Mouse (Mus musculus) heart, embryonic 15.5 days (tissue): ENCODE results near the gene Map2k5. TPM values are rescaled to one million over a fixed set of nuclear protein-coding genes. Genes with fewer than 3 reads are reported as not detected.
A peak's percentile ranks its signal among the peaks of the same experiment; 100 is the strongest.

Experiments
- ATAC-seq: fragments of 200-750 bp; cut with Nextera tagmentation; replicated peaks from 2 replicates; pipeline ENCODE4 v1.8.0; 2017; ENCODE audit warnings: low read depth, moderate TSS enrichment; ENCODE audit not compliant: insufficient number of reproducible peaks, insufficient read depth, low FRiP score
- H3K27ac ChIP-seq: fragments of 300-500 bp; sonication (generic); 2 replicates; pipeline ENCODE4 v1.5.1; 2015; ENCODE audit warnings: mild to moderate bottlenecking, inconsistent platforms
- H3K27me3 ChIP-seq: fragments of 300-500 bp; sonication (generic); 2 replicates; pipeline ENCODE4 v1.6.1; 2015; ENCODE audit warnings: inconsistent platforms
- H3K36me3 ChIP-seq: fragments of 300-500 bp; sonication (generic); 2 replicates; pipeline ENCODE4 v1.6.1; 2015; ENCODE audit warnings: mild to moderate bottlenecking, inconsistent platforms
- H3K4me1 ChIP-seq: fragments of 300-500 bp; sonication (generic); replicated peaks from 2 replicates; pipeline ENCODE4 v1.6.1; 2015; ENCODE audit warnings: inconsistent platforms
- H3K4me2 ChIP-seq: fragments of 300-500 bp; sonication (generic); 2 replicates; pipeline ENCODE4 v1.6.1; 2015; ENCODE audit warnings: inconsistent platforms, mild to moderate bottlenecking, moderate library complexity
- H3K4me3 ChIP-seq: fragments of 300-500 bp; sonication (generic); 2 replicates; pipeline ENCODE4 v1.5.1; 2015; ENCODE audit warnings: mild to moderate bottlenecking, inconsistent platforms
- H3K9ac ChIP-seq: fragments of 300-500 bp; sonication (generic); 2 replicates; pipeline ENCODE4 v1.6.1; 2015; ENCODE audit warnings: mild to moderate bottlenecking, inconsistent platforms
- H3K9me3 ChIP-seq: fragments of 300-500 bp; sonication (generic); replicated peaks from 2 replicates; pipeline ENCODE4 v1.6.1; 2016; ENCODE audit warnings: inconsistent platforms
- WGBS: fragments of 180-500 bp; shearing (Covaris S2); methylation state at CpG from one replicate; pipeline ENCODE4 v1.1.7; 2015; ENCODE audit warnings: mixed read lengths; 5-methylcytosine and 5-hydroxymethylcytosine counted together
- polyA plus RNA-seq: library from polyadenylated mRNA; unstranded; fragments of >200 nt; fragmentation: Nextera tagmentation; extraction: Ambion mirVana; gene quantifications from 2 replicates; pipeline ENCODE4 v1.2.1, GENCODE M21; 2015

Gene Map2k5
- polyA plus RNA-seq, 1 experiment from 2014 or later: 24.5 TPM

- ATAC-seq: no peak
- Histone ChIP-seq H3K36me3 (no peaks in the 10 kb centered on the region), H3K27me3 (peaks cover 92% of the 10 kb centered on the region), H3K27ac (no peak overlapping the region), H3K4me3 (peak overlapping the region; percentile 6; the same call in 1 of the 2 replicates), H3K4me1 (peaks cover 23% of the 10 kb centered on the region), H3K4me2 (0 out of 2 replicates have a peak overlapping the region, but pooled peaks have one; percentile 18), H3K9ac (no peak overlapping the region), H3K9me3 (no peaks in the 10 kb centered on the region)
- 1% methylated on average over 20 of the region's 20 CpGs for WGBS
These were observed 226.4 kb downstream of the Map2k5 start for GRCm38 (mm10) chr9:63151072-63151870.

DNA sequence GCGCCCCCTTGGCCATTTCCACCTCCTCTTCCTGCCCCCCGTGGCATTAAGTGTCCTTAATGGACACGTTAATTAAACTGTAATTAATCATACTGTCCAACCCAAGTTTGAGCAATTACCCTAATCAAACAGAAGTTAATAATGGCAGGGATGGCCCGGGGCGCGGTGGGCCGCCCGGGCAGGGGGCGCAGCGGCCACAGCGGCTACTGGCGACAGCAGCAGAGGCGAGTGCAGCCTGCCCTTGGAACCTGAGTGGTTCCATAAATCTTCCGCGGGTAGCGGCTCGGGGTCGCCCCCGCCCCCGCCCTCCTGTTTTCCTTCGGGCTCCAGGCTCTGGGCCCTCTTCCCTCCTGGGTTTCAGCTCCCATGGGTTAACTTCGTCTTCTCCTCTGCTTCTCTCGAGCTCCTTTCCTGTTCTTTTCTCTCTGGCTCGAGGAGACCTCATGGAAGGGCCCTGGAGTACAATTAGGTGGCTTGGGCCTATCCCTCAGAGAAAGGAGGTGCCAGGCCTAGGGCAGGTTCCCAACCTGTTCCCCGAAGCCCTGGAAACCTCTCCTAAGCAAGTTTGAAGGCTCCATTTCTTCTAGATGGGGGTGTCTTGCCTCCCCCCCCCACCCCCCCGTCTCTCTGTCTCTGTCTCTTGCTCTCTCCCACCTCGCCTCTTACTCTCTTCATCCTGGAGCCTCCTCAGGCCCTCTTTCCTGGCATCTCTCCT lies 227.5 kb downstream of the Map2k5 start:
- H3K27ac ChIP-seq: no peak overlapping the region
- peaks cover 97% of the 10 kb centered on the region for H3K27me3 ChIP-seq
- H3K4me3 ChIP-seq: no peak overlapping the region
- H3K36me3 ChIP-seq: no peaks in the 10 kb centered on the region
- no peak for ATAC-seq
- 3% methylated on average over 26 of the region's 27 CpGs for WGBS
- peaks cover 33% of the 10 kb centered on the region for H3K4me1 ChIP-seq
- H3K9me3 ChIP-seq: no peaks in the 10 kb centered on the region
- H3K9ac ChIP-seq: no peak overlapping the region
- H3K4me2 ChIP-seq: no peak overlapping the region

DNA sequence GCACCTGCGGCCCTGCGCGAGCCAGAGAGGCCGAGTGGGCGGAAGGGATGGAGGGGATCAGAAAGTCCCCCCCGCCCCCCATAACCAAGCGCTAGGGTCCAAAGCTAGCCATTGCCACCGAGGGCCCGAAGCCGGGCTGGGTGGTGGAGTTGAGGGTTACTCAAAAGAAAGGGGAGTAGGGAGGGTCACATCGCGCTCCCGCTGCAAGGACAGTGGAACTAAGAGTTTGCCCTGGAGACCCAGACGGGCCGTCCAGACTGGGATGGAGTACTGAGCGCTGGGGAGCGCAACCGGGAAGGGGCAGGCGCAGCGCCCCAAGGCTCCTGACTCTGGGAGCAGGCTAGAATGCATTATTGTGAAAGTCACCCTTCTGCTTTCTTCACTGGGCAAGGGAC lies 228.3 kb downstream of the Map2k5 start:
- H3K4me3 ChIP-seq: peak overlapping the region; percentile 50
- H3K27ac ChIP-seq: no peak overlapping the region
- peaks cover 42% of the 10 kb centered on the region for H3K4me1 ChIP-seq
- ATAC-seq: no peak
- WGBS: under 1% methylated on average over 20 of the region's 20 CpGs
- H3K36me3 ChIP-seq: no peaks in the 10 kb centered on the region
- peaks cover 98% of the 10 kb centered on the region for H3K27me3 ChIP-seq
- no peaks in the 10 kb centered on the region for H3K9me3 ChIP-seq
- H3K4me2 ChIP-seq: peak overlapping the region; percentile 72
- H3K9ac ChIP-seq: no peak overlapping the region

DNA sequence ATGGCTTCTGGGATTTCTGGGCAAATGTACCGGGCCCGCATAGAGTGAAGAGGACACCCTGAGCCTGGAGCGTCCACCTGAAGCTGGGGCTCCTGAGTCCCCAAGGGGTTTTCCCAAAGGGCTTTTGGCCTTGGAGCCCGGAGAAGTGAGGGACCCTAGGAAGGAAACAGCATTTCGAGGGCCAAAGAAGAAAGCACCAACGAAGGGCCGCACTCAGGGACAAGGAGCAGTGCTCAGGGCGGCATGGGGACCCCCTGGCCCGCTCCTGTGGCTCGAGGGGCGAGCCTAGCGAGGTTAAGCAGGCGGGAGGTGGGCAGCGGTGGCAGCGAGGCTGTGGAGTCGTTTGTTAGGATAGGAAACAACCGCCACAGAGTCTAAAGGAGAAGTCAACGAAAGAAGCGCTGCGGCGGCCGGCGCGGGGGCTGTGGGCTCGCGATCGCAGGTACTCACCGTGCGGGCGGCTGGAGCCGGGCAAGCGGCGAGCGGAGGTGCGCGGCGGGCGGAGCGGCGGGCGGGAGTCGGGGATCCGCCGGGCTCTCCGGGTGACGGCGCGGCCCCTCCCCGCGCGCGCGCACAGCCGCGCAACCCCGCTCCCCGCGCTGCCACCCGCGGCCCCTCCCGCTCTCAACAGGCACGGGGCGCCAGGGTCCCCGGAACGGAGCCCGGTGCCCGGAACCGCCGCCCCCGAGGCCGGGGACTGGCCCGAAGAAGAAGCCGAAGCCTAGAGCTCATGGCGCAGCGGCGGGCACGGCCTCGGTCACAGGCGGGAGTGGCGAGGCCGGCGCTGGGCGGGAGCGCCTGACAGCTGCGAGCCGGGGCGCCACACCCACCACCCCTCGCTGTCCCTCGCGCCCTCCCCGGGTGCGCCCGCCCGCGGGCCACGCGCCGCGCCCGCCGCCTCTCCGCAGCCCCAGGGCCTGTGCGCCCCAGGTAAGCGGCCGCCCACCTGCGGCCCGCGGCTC lies 229.0 kb downstream of the Map2k5 start, which contains the start of gene Skor1:
TSS of gene Skor1 (minus strand) at position 552 of the 962 bp plus-strand sequence.
- no peaks in the 10 kb centered on the region for H3K36me3 ChIP-seq
- H3K4me3 ChIP-seq: peak within 1 kb of the TSS; percentile 50
- no peaks in the 10 kb centered on the region for H3K9me3 ChIP-seq
- H3K27me3 ChIP-seq: peaks cover 100% of the 10 kb centered on the region
- whole genome bisulfite sequencing: under 1% methylated on average over 101 of the region's 108 CpGs
- H3K4me1 ChIP-seq: peaks cover 49% of the 10 kb centered on the region
- ATAC-seq: no peak
- H3K27ac ChIP-seq: no peak within 1 kb of the TSS
- no peak within 1 kb of the TSS for H3K9ac ChIP-seq
- H3K4me2 ChIP-seq: peak within 1 kb of the TSS; percentile 72

DNA sequence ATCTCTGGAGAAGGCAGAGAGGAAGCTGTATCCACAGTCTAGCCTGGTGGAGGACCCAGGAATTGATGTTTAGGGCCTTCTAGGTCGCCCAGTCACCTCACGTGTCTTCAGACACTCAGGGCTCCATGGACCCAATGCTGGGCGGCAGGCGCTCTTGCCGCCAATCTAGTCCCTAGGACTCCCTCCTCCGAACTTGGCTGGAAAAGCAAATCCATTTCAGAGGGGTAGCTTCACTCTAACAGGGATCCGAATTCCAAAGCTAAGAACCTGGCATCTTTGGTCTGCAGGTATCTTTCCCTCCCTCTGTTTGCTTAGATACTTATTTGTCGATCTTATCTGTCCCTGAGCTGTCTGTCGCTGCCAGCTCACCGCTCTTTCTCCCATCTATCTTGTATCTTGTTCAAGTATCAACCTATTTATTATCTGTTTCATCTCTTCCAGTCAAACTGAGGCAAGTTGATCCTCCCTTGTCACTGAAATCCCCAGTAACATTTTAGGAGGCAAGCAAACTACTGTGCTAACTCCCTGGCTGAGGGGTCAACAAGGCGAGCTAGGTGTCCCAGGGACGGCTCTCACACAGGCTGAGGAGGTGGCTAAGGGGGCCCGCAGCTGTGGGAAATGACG lies 229.8 kb downstream of the Map2k5 start:
- peak overlapping the region; percentile 72; the same call in 1 of the 2 replicates for H3K4me2 ChIP-seq
- no peak for ATAC-seq
- peaks cover 57% of the 10 kb centered on the region for H3K4me1 ChIP-seq
- 2% methylated on average over 14 of the region's 14 CpGs for WGBS
- no peak overlapping the region for H3K9ac ChIP-seq
- peak overlapping the region; percentile 50; the same call in 1 of the 2 replicates for H3K4me3 ChIP-seq
- no peaks in the 10 kb centered on the region for H3K36me3 ChIP-seq
- no peaks in the 10 kb centered on the region for H3K9me3 ChIP-seq
- no peak overlapping the region for H3K27ac ChIP-seq
- peaks cover 100% of the 10 kb centered on the region for H3K27me3 ChIP-seq

GRCm38 (mm10) chr9:63147296-63147695 lies 230.4 kb downstream of the Map2k5 start:
- Histone ChIP-seq H3K27ac (no peak overlapping the region), H3K36me3 (no peaks in the 10 kb centered on the region), H3K4me1 (peaks cover 63% of the 10 kb centered on the region), H3K9ac (no peak overlapping the region), H3K4me3 (peak overlapping the region; percentile 50; the same call in 1 of the 2 replicates), H3K27me3 (peaks cover 100% of the 10 kb centered on the region), H3K4me2 (no peak overlapping the region), H3K9me3 (no peaks in the 10 kb centered on the region)
- 2% methylated on average over 9 of the region's 9 CpGs for WGBS
- ATAC-seq: no peak

- peaks cover 67% of the 10 kb centered on the region for H3K4me1 ChIP-seq
- WGBS: under 1% methylated on average over 20 of the region's 20 CpGs
- no peaks in the 10 kb centered on the region for H3K9me3 ChIP-seq
- peak overlapping the region; percentile 41 for H3K4me3 ChIP-seq
- no peak overlapping the region for H3K27ac ChIP-seq
- H3K4me2 ChIP-seq: peak overlapping the region; percentile 59
- peaks cover 100% of the 10 kb centered on the region for H3K27me3 ChIP-seq
- H3K36me3 ChIP-seq: no peaks in the 10 kb centered on the region
- no peak overlapping the region for H3K9ac ChIP-seq
- ATAC-seq: no peak
These were observed 230.8 kb downstream of the Map2k5 start for GRCm38 (mm10) chr9:63146856-63147274.

DNA sequence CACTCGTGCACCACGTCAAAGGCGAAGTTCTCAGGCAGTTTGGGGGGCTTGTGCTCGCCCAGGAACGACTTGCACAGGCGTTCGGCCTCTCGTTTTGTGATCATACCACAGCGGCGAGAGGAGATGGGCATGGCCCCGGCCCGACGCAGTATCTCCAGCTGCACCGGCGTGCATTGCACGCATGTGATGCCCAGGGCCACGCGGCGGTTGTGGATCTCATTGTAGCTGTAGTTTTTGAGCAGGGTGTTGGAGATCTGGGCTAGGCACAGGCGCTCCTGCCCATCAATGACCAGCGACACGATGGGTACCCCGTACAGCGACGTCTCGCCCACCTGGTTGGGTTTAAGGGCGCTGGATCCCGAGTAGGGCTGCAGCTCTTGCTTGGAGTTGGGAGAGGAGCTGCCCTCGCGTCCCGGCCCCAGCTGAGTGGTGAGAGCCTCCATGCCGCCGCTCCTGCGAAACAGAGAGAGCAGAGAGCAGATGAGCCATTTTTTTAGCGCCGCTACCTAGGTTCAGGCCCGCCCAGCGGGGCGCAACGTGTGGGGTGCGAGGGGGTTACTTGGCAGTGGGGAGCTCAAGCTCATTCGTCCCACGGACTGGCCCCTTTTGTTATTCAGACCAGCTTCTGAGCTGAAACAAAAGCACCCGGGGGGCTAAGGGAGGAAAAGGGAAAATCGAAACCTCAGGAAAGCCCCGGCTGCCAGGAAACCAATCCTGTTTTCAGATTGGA lies 231.4 kb downstream of the Map2k5 start:
- no peak for ATAC-seq
- H3K36me3 ChIP-seq: no peaks in the 10 kb centered on the region
- peak overlapping the region; percentile 59 for H3K4me2 ChIP-seq
- H3K27ac ChIP-seq: no peak overlapping the region
- peaks cover 68% of the 10 kb centered on the region for H3K4me1 ChIP-seq
- no peak overlapping the region for H3K9ac ChIP-seq
- H3K27me3 ChIP-seq: peaks cover 100% of the 10 kb centered on the region
- H3K9me3 ChIP-seq: no peaks in the 10 kb centered on the region
- peak overlapping the region; percentile 41 for H3K4me3 ChIP-seq
- WGBS: 1% methylated on average over 46 of the region's 46 CpGs

DNA sequence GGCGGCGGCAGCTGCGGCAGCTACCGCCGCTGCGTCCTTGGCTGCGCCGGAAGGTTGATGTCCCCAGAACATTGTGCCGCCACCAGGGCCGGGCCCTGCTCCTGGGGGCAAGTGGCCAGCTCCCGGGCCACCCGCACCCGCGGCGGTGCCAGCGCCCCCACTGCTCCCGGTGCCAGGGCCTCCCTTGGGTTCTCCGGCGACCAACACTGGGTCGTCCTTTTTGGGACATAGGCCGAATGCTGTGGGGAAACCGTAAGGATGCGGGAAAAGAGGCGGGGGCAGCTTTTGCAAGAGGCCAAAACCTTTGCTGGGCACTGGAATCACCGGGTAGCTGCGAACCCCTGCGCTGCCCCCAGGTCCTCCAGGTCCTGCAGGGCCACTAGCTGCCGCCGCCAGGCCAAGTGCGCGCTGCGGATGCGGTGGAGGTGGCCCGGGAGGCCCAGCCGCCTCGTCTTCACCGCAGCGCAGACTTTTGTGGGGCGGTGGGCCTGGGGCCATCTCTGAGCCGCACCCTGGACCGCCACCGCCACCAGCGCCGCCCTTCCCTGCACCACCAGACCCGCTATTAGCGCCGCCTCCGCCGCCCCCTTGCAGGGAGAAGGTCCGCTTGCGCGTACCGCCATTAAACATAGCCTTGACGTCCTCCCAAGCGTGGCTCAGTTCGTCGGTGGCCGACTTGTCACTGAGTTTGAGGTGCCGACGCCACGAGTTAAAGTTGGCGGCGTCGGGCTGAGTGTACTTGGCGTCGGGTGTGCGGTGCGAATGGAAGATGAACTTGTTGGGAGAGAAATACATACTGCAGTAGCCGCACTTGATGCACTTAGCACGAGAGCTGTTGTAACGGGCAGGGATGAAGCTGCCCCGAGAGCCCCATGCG lies 232.2 kb downstream of the Map2k5 start:
- 1% methylated on average over 73 of the region's 73 CpGs for WGBS
- Histone ChIP-seq H3K27me3 (peaks cover 100% of the 10 kb centered on the region), H3K9me3 (no peaks in the 10 kb centered on the region), H3K27ac (no peak overlapping the region), H3K4me2 (peak overlapping the region; percentile 59), H3K36me3 (no peaks in the 10 kb centered on the region), H3K9ac (0 out of 2 replicates have a peak overlapping the region, but pooled peaks have one; percentile 20), H3K4me1 (peaks cover 68% of the 10 kb centered on the region), H3K4me3 (peak overlapping the region; percentile 41)
- ATAC-seq: no peak
